Mouse (Mus musculus): Measurements from ENCODE around the gene Hipk2. TPM values are rescaled to one million over a fixed set of nuclear protein-coding genes. Genes with fewer than 3 reads are reported as not detected.
A peak's percentile ranks its signal among the peaks of the same experiment; 100 is the strongest.

Hipk2 gene
- polyA plus RNA-seq, 1 experiment from 2014 or later = 13.7 TPM

DNA sequence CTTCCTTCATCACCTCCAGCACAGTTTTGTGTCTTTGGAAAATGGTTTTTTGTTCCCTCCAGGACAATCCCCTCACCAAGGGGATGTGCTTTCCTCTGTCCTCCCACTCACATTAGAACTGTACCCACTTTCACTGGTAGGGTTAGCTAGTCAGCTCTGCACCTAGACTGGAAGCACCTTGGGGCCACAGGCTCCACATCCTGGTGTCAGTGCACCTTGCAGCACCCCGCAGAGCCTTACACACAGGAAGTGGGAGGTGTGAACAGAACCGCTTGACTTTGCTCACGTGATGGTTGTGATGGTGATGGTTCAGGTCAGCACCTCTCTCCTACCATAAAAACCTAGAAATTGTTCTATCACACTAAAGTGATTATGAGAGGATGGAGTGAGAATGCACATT lies 116.8 kb downstream of the Hipk2 start:
- H3K9me3 ChIP-seq (ENCODE audit: control insufficient read depth, low read length) = no peaks in the 10 kb centered on the region
- DNase-seq (ENCODE audit: low spot score) (peak; percentile 12), ATAC-seq (ENCODE audit: low FRiP score, low TSS enrichment) (no peak)
- no peak overlapping the region for H3K4me2 ChIP-seq (replicated peaks; ENCODE audit: low read depth)
- TF ChIP-seq EP300 (optimal IDR thresholded peaks at IDR 0.05) (no peak), CTCF (IDR thresholded peaks at IDR 0.05; ENCODE audit: low read depth) (no peak)
- no peak overlapping the region for H3K4me3 ChIP-seq (ENCODE audit: low read depth, low read length)
- no peaks in the 10 kb centered on the region for H3K36me3 ChIP-seq (ENCODE audit: control insufficient read depth, insufficient read depth, low read length)
- 92% methylated on average over 3 of the region's 3 CpGs for WGBS
- H3K9ac ChIP-seq (ENCODE audit: low read length) = no peak overlapping the region
- H3K4me1 ChIP-seq (replicated peaks; ENCODE audit: control insufficient read depth, insufficient read depth) = no peaks in the 10 kb centered on the region
- no peaks in the 10 kb centered on the region for H3K27me3 ChIP-seq (ENCODE audit: control insufficient read depth, insufficient read depth, low read length)
- H3K27ac ChIP-seq (replicated peaks) = no peak overlapping the region

DNA sequence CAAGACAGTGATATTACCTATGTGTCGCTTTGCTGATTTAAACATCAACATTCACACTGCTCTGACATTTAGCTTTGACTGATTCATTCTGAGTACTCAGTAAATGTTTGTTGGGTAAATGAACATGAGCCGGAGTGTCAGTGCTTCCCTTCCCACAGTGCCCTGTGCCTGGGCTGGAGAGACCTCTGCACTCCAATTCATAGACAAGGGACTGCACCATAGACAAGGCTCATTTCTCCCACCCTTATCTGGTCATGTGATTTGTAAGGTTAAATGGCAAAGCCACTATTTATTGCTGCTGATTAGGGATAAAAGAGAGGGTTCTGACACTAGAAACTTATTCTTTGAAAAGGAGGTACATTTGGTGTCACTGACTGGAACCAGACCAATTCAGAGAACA lies 118.4 kb downstream of the Hipk2 start:
- Histone ChIP-seq H3K9ac (ENCODE audit: low read length) (no peak overlapping the region), H3K4me3 (ENCODE audit: low read depth, low read length) (no peak overlapping the region), H3K27ac (replicated peaks) (no peak overlapping the region), H3K4me2 (replicated peaks; ENCODE audit: low read depth) (no peak overlapping the region), H3K36me3 (ENCODE audit: control insufficient read depth, insufficient read depth, low read length) (no peaks in the 10 kb centered on the region), H3K4me1 (replicated peaks; ENCODE audit: control insufficient read depth, insufficient read depth) (no peaks in the 10 kb centered on the region), H3K27me3 (ENCODE audit: control insufficient read depth, insufficient read depth, low read length) (no peaks in the 10 kb centered on the region), H3K9me3 (ENCODE audit: control insufficient read depth, low read length) (no peaks in the 10 kb centered on the region)
- no peak for DNase-seq (ENCODE audit: low spot score)
- no peak for TF ChIP-seq CTCF (IDR thresholded peaks at IDR 0.05; ENCODE audit: low read depth)
- no peak for TF ChIP-seq EP300 (optimal IDR thresholded peaks at IDR 0.05)
- WGBS = 70% methylated on average over 2 of the region's 2 CpGs
- ATAC-seq (ENCODE audit: low FRiP score, low TSS enrichment) = no peak

DNA sequence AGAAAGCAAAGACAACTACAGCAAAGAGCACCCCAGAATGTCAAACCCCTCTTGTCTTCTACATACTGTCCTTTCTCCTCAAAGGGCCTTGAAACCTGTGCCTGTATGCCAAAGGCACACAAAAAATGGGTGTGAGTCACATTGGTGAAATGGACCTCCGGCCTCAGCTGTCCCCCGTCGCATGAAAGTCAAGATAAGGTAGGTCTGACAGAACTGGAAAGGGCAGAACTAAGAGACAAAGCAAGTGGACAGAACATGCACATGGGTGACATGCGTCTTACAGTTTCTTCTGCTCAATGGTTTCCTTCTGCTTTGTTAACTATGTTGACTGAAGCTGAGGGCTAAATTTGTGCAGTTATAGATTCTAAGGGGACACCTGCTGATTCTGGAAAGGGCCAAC lies 119.0 kb downstream of the Hipk2 start:
- ATAC-seq (ENCODE audit: low FRiP score, low TSS enrichment) (no peak), DNase-seq (ENCODE audit: low spot score) (no peak)
- H3K4me3 ChIP-seq (ENCODE audit: low read depth, low read length) = no peak overlapping the region
- no peak overlapping the region for H3K27ac ChIP-seq (replicated peaks)
- H3K9me3 ChIP-seq (ENCODE audit: control insufficient read depth, low read length) = no peaks in the 10 kb centered on the region
- WGBS = 67% methylated on average over 4 of the region's 4 CpGs
- no peak overlapping the region for H3K4me2 ChIP-seq (replicated peaks; ENCODE audit: low read depth)
- H3K9ac ChIP-seq (ENCODE audit: low read length) = no peak overlapping the region
- no peaks in the 10 kb centered on the region for H3K27me3 ChIP-seq (ENCODE audit: control insufficient read depth, insufficient read depth, low read length)
- H3K4me1 ChIP-seq (replicated peaks; ENCODE audit: control insufficient read depth, insufficient read depth) = no peaks in the 10 kb centered on the region
- TF ChIP-seq EP300 (optimal IDR thresholded peaks at IDR 0.05) = no peak
- H3K36me3 ChIP-seq (ENCODE audit: control insufficient read depth, insufficient read depth, low read length) = no peaks in the 10 kb centered on the region

DNA sequence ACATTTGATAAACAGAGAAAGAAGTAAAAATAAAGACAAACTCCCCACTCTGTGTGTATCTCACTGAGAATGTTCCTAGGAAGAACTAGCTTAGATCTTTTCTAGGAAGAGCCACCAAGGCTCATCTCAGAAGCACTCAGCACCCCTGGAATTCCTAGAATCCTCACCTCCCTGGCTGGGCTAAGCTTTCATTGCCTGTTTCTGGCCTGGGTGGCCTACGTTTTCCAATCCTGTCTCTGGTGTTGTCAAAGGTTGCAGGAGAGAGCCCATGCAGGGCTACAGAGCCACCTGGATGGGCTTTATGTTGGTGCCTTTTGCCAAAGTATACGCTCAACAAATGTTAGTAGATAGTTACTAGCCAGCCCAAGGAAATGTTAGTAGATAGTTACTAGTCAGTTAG lies 120.0 kb downstream of the Hipk2 start:
- H3K4me1 ChIP-seq (replicated peaks; ENCODE audit: control insufficient read depth, insufficient read depth) = no peaks in the 10 kb centered on the region
- WGBS = 82% methylated on average over 2 of the region's 2 CpGs

DNA sequence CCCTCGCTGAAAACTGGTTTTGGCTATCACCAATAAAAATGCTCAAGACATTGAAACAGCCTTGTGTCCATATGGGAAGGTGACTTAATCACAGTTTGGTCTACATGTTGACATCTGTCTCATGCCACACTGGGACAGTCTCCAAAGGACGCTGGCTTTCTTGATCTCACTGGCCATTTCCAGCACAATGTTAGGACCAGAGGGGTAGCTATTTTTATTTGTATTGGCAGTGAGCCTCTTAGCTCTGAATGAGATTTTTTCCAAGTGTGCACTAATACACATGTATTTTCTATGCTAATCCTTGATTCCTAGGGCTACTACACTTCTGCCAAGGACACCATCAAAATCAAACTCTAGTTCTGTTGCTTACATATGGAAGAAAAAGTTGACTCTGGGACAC lies 120.8 kb downstream of the Hipk2 start:
- H3K4me1 ChIP-seq (replicated peaks; ENCODE audit: control insufficient read depth, insufficient read depth) = no peaks in the 10 kb centered on the region
- TF ChIP-seq EP300 (optimal IDR thresholded peaks at IDR 0.05) (no peak), CTCF (IDR thresholded peaks at IDR 0.05; ENCODE audit: low read depth) (no peak)
- H3K4me2 ChIP-seq (replicated peaks; ENCODE audit: low read depth) = no peak overlapping the region
- H3K36me3 ChIP-seq (ENCODE audit: control insufficient read depth, insufficient read depth, low read length) = no peaks in the 10 kb centered on the region
- H3K27me3 ChIP-seq (ENCODE audit: control insufficient read depth, insufficient read depth, low read length) = no peaks in the 10 kb centered on the region
- no peak for ATAC-seq (ENCODE audit: low FRiP score, low TSS enrichment)
- H3K27ac ChIP-seq (replicated peaks) = no peak overlapping the region
- no peak overlapping the region for H3K9ac ChIP-seq (ENCODE audit: low read length)
- H3K9me3 ChIP-seq (ENCODE audit: control insufficient read depth, low read length) = no peaks in the 10 kb centered on the region
- WGBS = 77% methylated on average over 2 of the region's 2 CpGs
- no peak for DNase-seq (ENCODE audit: low spot score)
- no peak overlapping the region for H3K4me3 ChIP-seq (ENCODE audit: low read depth, low read length)

More for the DNA sequence above, 120.0 kb downstream of the Hipk2 start:
- TF ChIP-seq EP300 (optimal IDR thresholded peaks at IDR 0.05) (no peak), CTCF (IDR thresholded peaks at IDR 0.05; ENCODE audit: low read depth) (no peak)
- no peak overlapping the region for H3K27ac ChIP-seq (replicated peaks)
- no peak overlapping the region for H3K9ac ChIP-seq (ENCODE audit: low read length)
- H3K4me3 ChIP-seq (ENCODE audit: low read depth, low read length) = no peak overlapping the region
- H3K27me3 ChIP-seq (ENCODE audit: control insufficient read depth, insufficient read depth, low read length) = no peaks in the 10 kb centered on the region
- H3K36me3 ChIP-seq (ENCODE audit: control insufficient read depth, insufficient read depth, low read length) = no peaks in the 10 kb centered on the region
- ATAC-seq (ENCODE audit: low FRiP score, low TSS enrichment) (no peak), DNase-seq (ENCODE audit: low spot score) (no peak)
- no peaks in the 10 kb centered on the region for H3K9me3 ChIP-seq (ENCODE audit: control insufficient read depth, low read length)
- H3K4me2 ChIP-seq (replicated peaks; ENCODE audit: low read depth) = no peak overlapping the region

DNA sequence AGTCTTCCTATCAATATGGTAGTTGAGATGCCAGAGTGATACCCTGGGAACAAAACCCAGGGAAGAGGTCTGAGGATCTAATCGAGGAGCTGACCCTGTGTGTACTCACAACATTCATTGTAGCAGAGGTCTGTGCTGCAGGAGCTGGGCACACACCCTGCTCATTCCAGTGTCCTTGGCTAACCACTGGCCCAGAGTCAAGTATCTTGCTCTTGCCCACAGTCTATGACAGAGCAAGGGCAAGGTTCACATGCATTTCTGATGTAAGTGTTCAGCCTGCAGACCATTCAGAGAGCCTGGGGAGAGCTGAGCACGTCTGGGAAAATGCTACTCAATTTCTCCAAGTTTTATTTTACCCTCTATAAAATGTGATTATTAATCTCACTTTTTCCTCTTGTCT lies 122.2 kb downstream of the Hipk2 start:
- TF ChIP-seq EP300 (optimal IDR thresholded peaks at IDR 0.05) = no peak
- no peak for TF ChIP-seq CTCF (IDR thresholded peaks at IDR 0.05; ENCODE audit: low read depth)
- H3K4me3 ChIP-seq (ENCODE audit: low read depth, low read length) = no peak overlapping the region
- H3K4me2 ChIP-seq (replicated peaks; ENCODE audit: low read depth) = no peak overlapping the region
- peak; percentile 73 for ATAC-seq (ENCODE audit: low FRiP score, low TSS enrichment)
- no peak overlapping the region for H3K9ac ChIP-seq (ENCODE audit: low read length)
- no peaks in the 10 kb centered on the region for H3K9me3 ChIP-seq (ENCODE audit: control insufficient read depth, low read length)
- H3K36me3 ChIP-seq (ENCODE audit: control insufficient read depth, insufficient read depth, low read length) = no peaks in the 10 kb centered on the region
- H3K27me3 ChIP-seq (ENCODE audit: control insufficient read depth, insufficient read depth, low read length) = no peaks in the 10 kb centered on the region
- DNase-seq (ENCODE audit: low spot score) = peak; percentile 39
- H3K4me1 ChIP-seq (replicated peaks; ENCODE audit: control insufficient read depth, insufficient read depth) = no peaks in the 10 kb centered on the region
- 63% methylated on average over 2 of the region's 2 CpGs for WGBS
- H3K27ac ChIP-seq (replicated peaks) = no peak overlapping the region
